9 mouse cellular contexts compared by ENCODE assay signal in the genomic region with DNA sequence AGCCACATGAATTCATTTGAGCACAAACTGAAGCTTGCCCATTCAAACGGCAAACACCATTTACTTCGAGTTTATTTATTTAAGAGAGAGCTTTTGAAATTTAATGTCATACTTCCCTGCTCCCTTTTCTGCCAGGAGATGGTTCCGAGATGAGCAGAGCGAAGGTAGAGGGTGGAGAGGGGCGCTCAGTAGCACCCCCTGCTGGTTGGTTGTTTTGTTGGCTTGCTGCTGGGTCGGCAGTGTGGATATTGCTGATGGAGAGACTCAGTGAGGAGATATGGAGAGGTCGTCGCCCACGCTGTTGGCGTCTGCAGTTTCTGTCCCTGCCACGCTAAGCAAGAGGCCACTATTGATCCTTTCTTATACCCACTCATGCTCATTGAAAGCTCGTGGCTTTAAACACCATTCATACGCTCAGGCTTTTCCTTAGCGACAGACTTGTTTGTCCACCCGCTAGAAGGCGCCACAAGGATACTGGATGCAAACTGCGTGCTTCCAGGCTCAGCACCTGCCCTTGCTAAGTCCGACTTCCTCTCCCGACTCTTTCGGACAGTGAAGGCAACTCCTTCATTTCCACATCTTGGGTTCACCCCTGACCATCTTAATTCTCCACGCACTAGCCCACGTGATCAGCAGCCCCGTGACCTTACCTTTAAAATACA.
DNase-seq lines count a peak whose midpoint lies in the region; ATAC-seq and TF ChIP-seq lines count a peak whose summit lies in the region.
"Had no signal": no experiment of that assay in that cellular context is flagged by ENCODE, and none has a peak within 500 bp of the region (broad histone marks: within the 10 kb centered on the region; RNA-seq: fewer than 3 reads in every experiment).

No protein-coding gene starts in this region.

- TF ChIP-seq POLR2A in heart, adult 2 months (IDR thresholded peaks at IDR 0.05; ENCODE audit: insufficient read depth, low read depth, low read length): no peak

- H3K36me3 ChIP-seq in embryonic facial prominence, embryonic 12.5 days: no peaks in the 10 kb centered on the region
- no peaks in the 10 kb centered on the region for H3K36me3 ChIP-seq in heart, adult 2 months (ENCODE audit: control insufficient read depth, insufficient read depth, low read length)
- no peaks in the 10 kb centered on the region for H3K36me3 ChIP-seq in limb, embryonic 13.5 days
- H3K36me3 ChIP-seq in midbrain, embryonic 14.5 days (ENCODE audit: control insufficient read depth, insufficient read depth, low read length): no peaks in the 10 kb centered on the region
- H3K36me3 ChIP-seq: G1E had no signal

- H3K27me3 ChIP-seq in embryonic facial prominence, embryonic 12.5 days: peaks cover 14% of the 10 kb centered on the region; the same call in 1 of the 2 replicates
- H3K27me3 ChIP-seq in heart, adult 2 months (ENCODE audit: control insufficient read depth, insufficient read depth, low read length): 0 out of 2 replicates have a peak, but pooled peaks cover 1% of the 10 kb centered on the region
- peaks cover 33% of the 10 kb centered on the region for H3K27me3 ChIP-seq in limb, embryonic 13.5 days
- H3K27me3 ChIP-seq in midbrain, embryonic 14.5 days (ENCODE audit: control insufficient read depth, insufficient read depth, low read length): no peaks in the 10 kb centered on the region

- peak; percentile 61 for DNase-seq in 3T3-L1 (ENCODE audit: low read depth, low spot score)
- DNase-seq in adrenal gland, postnatal 14 days: peak; percentile 89
- peak; percentile 69 to 79 for DNase-seq in heart, adult 2 months
- peak; percentile 41 to 78 for DNase-seq in kidney, adult 8-10 months
- DNase-seq in midbrain, embryonic 14.5 days: peak; percentile 83
- DNase-seq in spleen, adult 18-20 months: peak; percentile 54 to 77

- H3K4me1 ChIP-seq in embryonic facial prominence, embryonic 12.5 days: peaks cover 9% of the 10 kb centered on the region
- no peaks in the 10 kb centered on the region for H3K4me1 ChIP-seq in heart, adult 2 months (ENCODE audit: control insufficient read depth, insufficient read depth, low read length)
- peaks cover 10% of the 10 kb centered on the region; the same call in 1 of the 2 replicates for H3K4me1 ChIP-seq in limb, embryonic 13.5 days
- H3K4me1 ChIP-seq in midbrain, embryonic 14.5 days (ENCODE audit: control insufficient read depth, insufficient read depth, low read length): 0 out of 2 replicates have a peak, but pooled peaks cover 4% of the 10 kb centered on the region

- peak overlapping the region; percentile 45 for H3K4me2 ChIP-seq in embryonic facial prominence, embryonic 12.5 days (replicated peaks)
- peak overlapping the region; percentile 49 for H3K4me2 ChIP-seq in limb, embryonic 13.5 days (replicated peaks)
- peak overlapping the region; percentile 33 for H3K4me2 ChIP-seq in midbrain, embryonic 14.5 days (ENCODE audit: low read length)

- no peaks in the 10 kb centered on the region for H3K79me2 ChIP-seq in heart, adult 2 months (replicated peaks; ENCODE audit: control insufficient read depth, insufficient read depth, low read length)

- intact Hi-C loops in heart, adult 2 months (cut with DNase I): loop anchor here (1.0 kb wide), 1 partner anchor 19 kb away; no protein-coding TSS in a partner anchor

- H3K4me3 ChIP-seq in embryonic facial prominence, embryonic 12.5 days: 0 out of 2 replicates have a peak overlapping the region, but pooled peaks have one; percentile 15
- H3K4me3 ChIP-seq in heart, adult 2 months: peak overlapping the region; percentile 42
- peak overlapping the region; percentile 23 for H3K4me3 ChIP-seq in limb, embryonic 13.5 days
- H3K4me3 ChIP-seq in midbrain, embryonic 14.5 days (replicated peaks; ENCODE audit: low read depth, low read length): no peak overlapping the region

- no peak overlapping the region for H3K27ac ChIP-seq in embryonic facial prominence, embryonic 12.5 days
- H3K27ac ChIP-seq in heart, adult 2 months: no peak overlapping the region
- H3K27ac ChIP-seq in limb, embryonic 13.5 days: no peak overlapping the region
- no peak overlapping the region for H3K27ac ChIP-seq in midbrain, embryonic 14.5 days (replicated peaks; ENCODE audit: low read depth, low read length)

- H3K9me3 ChIP-seq in embryonic facial prominence, embryonic 12.5 days: no peaks in the 10 kb centered on the region
- H3K9me3 ChIP-seq in limb, embryonic 13.5 days: no peaks in the 10 kb centered on the region
- no peaks in the 10 kb centered on the region for H3K9me3 ChIP-seq in midbrain, embryonic 14.5 days (ENCODE audit: control insufficient read depth, low read length)

- H3K9ac ChIP-seq in embryonic facial prominence, embryonic 12.5 days: no peak overlapping the region
- H3K9ac ChIP-seq in heart, adult 2 months (ENCODE audit: low read depth, low read length): no peak overlapping the region
- no peak overlapping the region for H3K9ac ChIP-seq in limb, embryonic 13.5 days
- H3K9ac ChIP-seq in midbrain, embryonic 14.5 days (replicated peaks; ENCODE audit: low read length): no peak overlapping the region

- ATAC-seq in embryonic facial prominence, embryonic 12.5 days (ENCODE audit: insufficient number of reproducible peaks, insufficient read depth, low FRiP score, low TSS enrichment): no peak
- no peak for ATAC-seq in limb, embryonic 13.5 days (ENCODE audit: low FRiP score, low read depth)
- no peak for ATAC-seq in midbrain, embryonic 14.5 days (ENCODE audit: low FRiP score, low TSS enrichment)

- 5% methylated on average over 23 of the region's 23 CpGs for WGBS in embryonic facial prominence, embryonic 12.5 days
- 5% methylated on average over 23 of the region's 23 CpGs for WGBS in heart, adult 2 months
- 7% methylated on average over 23 of the region's 23 CpGs for WGBS in limb, embryonic 13.5 days
- 4% methylated on average over 23 of the region's 23 CpGs for WGBS in midbrain, embryonic 14.5 days

- peak; percentile 92 for TF ChIP-seq CTCF in heart, adult 2 months (IDR thresholded peaks at IDR 0.05)

- TF ChIP-seq EP300 in heart, adult 2 months (IDR thresholded peaks at IDR 0.05; ENCODE audit: insufficient read depth, low read depth, low read length): no peak
